Mouse (Mus musculus) limb, embryonic 13.5 days (tissue): ENCODE measurements around the gene Kcnk6. TPM values are rescaled to one million over a fixed set of nuclear protein-coding genes. Genes with fewer than 3 reads are reported as not detected.
A peak's percentile ranks its signal among the peaks of the same experiment; 100 is the strongest.
"Not testable (repeated sequence)": the region's sequence is repeated elsewhere in the genome, so short reads cannot be mapped to it uniquely, and the experiment has no call there.

Source experiments
- ATAC-seq: fragments of 200-750 bp; cut with Nextera tagmentation; 2 replicates; pipeline ENCODE4 v1.8.0; 2017; ENCODE audit warnings: low read depth, moderate number of reproducible peaks, moderate TSS enrichment; ENCODE audit not compliant: low FRiP score
- H3K27ac ChIP-seq: fragments of 300-500 bp; sonication (generic); 2 replicates; pipeline ENCODE4 v1.5.1; 2015; ENCODE audit warnings: inconsistent platforms, mild to moderate bottlenecking, moderate library complexity
- H3K27me3 ChIP-seq: fragments of 300-500 bp; sonication (generic); 2 replicates; pipeline ENCODE4 v1.6.1; 2015; ENCODE audit warnings: mild to moderate bottlenecking, inconsistent platforms
- H3K36me3 ChIP-seq: fragments of 300-500 bp; sonication (generic); 2 replicates; pipeline ENCODE4 v1.6.1; 2015; ENCODE audit warnings: inconsistent platforms, mild to moderate bottlenecking, moderate library complexity
- H3K4me1 ChIP-seq: fragments of 300-500 bp; sonication (generic); 2 replicates; pipeline ENCODE4 v1.6.1; 2015; ENCODE audit warnings: inconsistent platforms
- H3K4me2 ChIP-seq: fragments of 300-500 bp; sonication (generic); replicated peaks from 2 replicates; pipeline ENCODE4 v1.6.1; 2015; ENCODE audit warnings: inconsistent platforms, mild to moderate bottlenecking, moderate library complexity
- H3K4me3 ChIP-seq: fragments of 300-500 bp; sonication (generic); 2 replicates; pipeline ENCODE4 v1.5.1; 2015; ENCODE audit warnings: moderate library complexity, mild to moderate bottlenecking, inconsistent platforms
- H3K9ac ChIP-seq: fragments of 300-500 bp; sonication (generic); 2 replicates; pipeline ENCODE4 v1.6.1; 2015; ENCODE audit warnings: mild to moderate bottlenecking, inconsistent platforms
- H3K9me3 ChIP-seq: fragments of 300-500 bp; sonication (generic); 2 replicates; pipeline ENCODE4 v1.6.1; 2016; ENCODE audit warnings: inconsistent platforms
- WGBS: fragments of 180-500 bp; shearing (Covaris S2); methylation state at CpG from one replicate; pipeline ENCODE4 v1.1.7; 2015; 5-methylcytosine and 5-hydroxymethylcytosine counted together
- polyA plus RNA-seq: library from polyadenylated mRNA; unstranded; fragments of >200 nt; fragmentation: Nextera tagmentation; extraction: Ambion mirVana; gene quantifications from 2 replicates; pipeline ENCODE4 v1.2.1, GENCODE M21; 2015

Gene Kcnk6
- polyA plus RNA-seq, 1 experiment from 2014 or later = 2.3 TPM

DNA sequence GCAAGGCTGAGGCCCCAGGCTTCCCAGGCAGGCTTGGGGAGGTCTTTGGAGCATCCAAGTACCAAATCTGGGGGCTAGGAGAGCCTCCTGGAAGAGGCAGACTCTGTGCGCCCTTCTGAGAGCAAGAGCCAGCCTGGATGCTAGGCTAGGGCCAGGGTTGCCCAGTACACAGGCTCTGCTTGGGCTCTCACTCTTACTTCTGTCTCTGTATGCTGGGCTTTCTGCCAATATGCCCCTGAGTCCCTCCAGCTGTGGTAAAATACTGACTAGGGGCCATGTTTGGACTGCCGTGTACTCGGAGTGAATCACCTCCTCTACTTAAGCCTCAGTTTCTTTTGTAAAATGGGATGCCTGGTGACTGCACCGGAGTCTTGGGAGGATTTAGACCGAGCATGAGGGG is 13.7 kb upstream of the Kcnk6 start:
- no peak overlapping the region for H3K4me3 ChIP-seq
- H3K9ac ChIP-seq = peak overlapping the region; percentile 25; the same call in 1 of the 2 replicates
- H3K9me3 ChIP-seq = no peaks in the 10 kb centered on the region
- 87% methylated on average over 5 of the region's 5 CpGs for WGBS
- H3K4me2 ChIP-seq = no peak overlapping the region
- H3K27me3 ChIP-seq = peaks cover 22% of the 10 kb centered on the region
- no peak overlapping the region for H3K27ac ChIP-seq
- ATAC-seq = no peak
- peaks cover 40% of the 10 kb centered on the region for H3K36me3 ChIP-seq
- H3K4me1 ChIP-seq = peaks cover 16% of the 10 kb centered on the region

DNA sequence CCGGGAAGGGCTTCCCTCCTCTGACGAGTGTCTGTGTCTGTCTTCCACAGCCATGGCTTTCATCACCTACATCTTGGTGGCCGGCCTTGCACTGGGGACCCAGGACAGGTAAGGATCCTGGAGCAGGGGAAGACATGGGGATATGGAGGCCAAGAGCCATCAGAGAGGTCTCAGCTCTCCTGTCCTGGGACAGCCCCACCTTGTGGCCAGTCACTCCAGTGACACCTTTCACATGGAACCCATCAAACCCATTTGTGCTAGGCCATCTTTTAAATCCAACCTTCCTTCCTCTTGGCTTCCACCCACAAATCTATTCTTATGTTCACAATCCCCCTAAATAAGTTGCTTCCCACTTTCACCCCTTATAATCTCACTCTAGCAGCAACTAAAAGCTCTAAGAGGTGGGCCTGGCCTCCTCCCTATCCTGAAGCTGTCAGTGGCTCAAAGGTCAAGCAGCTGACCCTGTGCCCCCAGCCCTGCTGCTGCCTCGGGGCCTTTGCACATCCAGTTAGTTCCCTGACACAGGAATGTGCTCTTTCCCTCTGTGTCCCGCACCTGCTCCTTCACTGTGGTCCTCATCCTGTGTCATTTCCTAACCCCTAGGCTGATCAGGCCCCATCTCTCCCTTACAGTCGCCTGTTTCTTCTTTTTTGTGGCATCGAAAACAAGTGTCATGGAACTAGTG is 12.6 kb upstream of the Kcnk6 start:
- Histone ChIP-seq H3K9me3 (no peaks in the 10 kb centered on the region), H3K4me3 (no peak overlapping the region), H3K27ac (no peak overlapping the region), H3K36me3 (peaks cover 43% of the 10 kb centered on the region), H3K27me3 (peaks cover 22% of the 10 kb centered on the region), H3K4me2 (no peak overlapping the region), H3K4me1 (peaks cover 20% of the 10 kb centered on the region), H3K9ac (no peak overlapping the region)
- no peak for ATAC-seq
- WGBS = 85% methylated on average over 7 of the region's 7 CpGs

DNA sequence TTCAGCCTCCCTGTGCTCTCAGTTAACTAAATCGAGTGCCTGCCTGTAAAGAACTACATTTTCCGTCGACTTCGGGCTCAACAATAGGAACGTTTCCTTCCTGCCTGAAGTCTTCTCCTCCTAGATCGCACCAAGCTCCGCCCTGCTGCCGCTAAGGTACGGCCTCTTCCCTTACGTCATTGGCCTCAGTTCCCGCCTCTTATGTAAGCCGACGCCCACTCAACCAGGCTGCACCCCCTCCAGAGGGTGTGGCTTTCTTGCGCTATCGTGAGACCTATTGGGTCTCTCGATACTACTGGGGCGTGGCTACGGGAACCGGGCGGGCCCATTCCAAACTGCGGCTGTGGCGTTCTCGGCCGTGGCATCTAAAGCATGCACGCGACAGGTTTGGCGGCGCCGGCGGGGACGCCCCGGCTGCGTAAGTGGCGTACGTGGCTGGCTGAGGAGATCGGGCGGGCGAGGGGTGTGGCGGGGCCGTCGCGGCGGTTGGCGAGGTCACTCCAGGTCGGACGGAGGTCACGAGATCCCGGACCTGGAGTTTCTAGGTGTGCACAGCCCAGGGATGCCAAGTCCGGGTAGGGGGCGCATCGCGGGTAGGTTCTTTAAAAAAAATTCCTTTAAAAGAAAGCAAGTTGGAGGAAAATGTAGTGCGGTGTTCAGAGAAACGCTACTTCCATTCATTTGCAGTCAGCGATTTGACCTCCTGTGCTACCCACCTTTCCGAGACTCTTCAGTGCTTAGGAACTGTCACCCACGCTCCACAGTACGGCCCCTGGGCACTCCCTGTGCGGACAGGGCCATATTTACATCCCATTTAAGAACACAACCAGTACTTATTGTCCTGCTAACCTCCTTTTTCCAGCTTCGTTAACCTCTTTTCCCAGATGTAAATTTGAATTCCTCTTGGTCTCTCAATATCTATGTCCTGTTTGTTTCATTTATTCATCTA is 6.0 kb upstream of the Kcnk6 start, which contains the start of gene Yif1b:
Gene Yif1b, plus strand, starts transcription at position 311 of the 949 bp plus-strand sequence.
- ATAC-seq = peak; percentile 97
- peaks cover 3% of the 10 kb centered on the region; the same call in 1 of the 2 replicates for H3K36me3 ChIP-seq
- WGBS = under 1% methylated on average over 60 of the region's 60 CpGs

DNA sequence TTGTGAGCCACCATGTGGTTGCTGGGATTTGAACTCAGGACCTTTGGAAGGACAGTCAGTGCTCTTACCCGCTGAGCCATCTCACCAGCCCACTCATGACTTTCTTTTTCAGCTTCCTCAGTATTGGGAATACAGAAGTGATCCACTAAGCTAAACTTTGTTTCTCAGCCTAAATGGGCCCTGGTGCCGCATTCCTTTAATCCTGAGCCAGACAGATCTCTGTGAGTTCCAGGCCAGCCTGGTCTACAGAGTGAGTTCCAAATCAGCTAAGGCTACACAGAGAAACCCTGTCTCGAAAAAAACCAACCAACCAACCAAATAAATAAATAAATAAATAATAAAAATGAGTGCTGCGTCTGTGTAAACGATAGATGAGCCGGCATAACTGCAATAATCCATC is 5.3 kb upstream of the Kcnk6 start:
- H3K4me2 ChIP-seq = peak overlapping the region; percentile 86
- WGBS = 30% methylated on average over 6 of the region's 6 CpGs
- H3K4me1 ChIP-seq = peaks cover 18% of the 10 kb centered on the region
- peak overlapping the region; percentile 68 for H3K4me3 ChIP-seq
- H3K27ac ChIP-seq = peak overlapping the region; percentile 86
- peak; percentile 6; the same call in 1 of the 2 replicates for ATAC-seq
- H3K9ac ChIP-seq = peak overlapping the region; percentile 62
- not testable (repeated sequence) for H3K36me3 ChIP-seq, H3K9me3 ChIP-seq
- peaks cover 15% of the 10 kb centered on the region for H3K27me3 ChIP-seq

More for the DNA sequence above, 6.0 kb upstream of the Kcnk6 start, which contains the start of gene Yif1b:
- Histone ChIP-seq H3K27ac (peak within 1 kb of the TSS; percentile 86), H3K4me1 (peaks cover 18% of the 10 kb centered on the region), H3K9me3 (no peaks in the 10 kb centered on the region), H3K27me3 (peaks cover 8% of the 10 kb centered on the region), H3K4me3 (peak within 1 kb of the TSS; percentile 68), H3K9ac (peak within 1 kb of the TSS; percentile 78), H3K4me2 (peak within 1 kb of the TSS; percentile 86)

DNA sequence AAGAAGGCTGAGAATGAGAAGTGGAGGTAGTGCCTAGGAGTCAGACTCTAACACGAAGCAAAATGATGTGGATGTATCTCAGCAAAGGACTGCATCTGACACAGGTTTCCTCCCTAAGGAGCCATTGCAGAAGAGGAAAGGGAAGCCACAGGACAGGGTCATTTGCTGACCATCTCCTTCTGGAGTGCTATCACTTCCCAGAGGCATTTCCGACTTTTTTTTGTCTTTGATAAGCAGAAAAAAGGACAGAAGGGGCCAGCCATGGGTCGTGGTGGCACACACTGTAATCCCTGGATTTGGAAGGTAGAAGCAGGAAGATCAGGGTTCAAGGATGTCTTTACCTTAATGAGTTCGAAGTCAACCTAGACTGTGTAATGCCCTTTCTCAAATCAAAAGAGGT is 4.3 kb upstream of the Kcnk6 start:
- H3K4me3 ChIP-seq = no peak overlapping the region
- WGBS = 80% methylated on average over 4 of the region's 4 CpGs
- H3K4me1 ChIP-seq = peaks cover 21% of the 10 kb centered on the region
- peaks cover 25% of the 10 kb centered on the region for H3K27me3 ChIP-seq
- ATAC-seq = no peak
- no peak overlapping the region for H3K27ac ChIP-seq
- no peaks in the 10 kb centered on the region for H3K9me3 ChIP-seq
- peaks cover 3% of the 10 kb centered on the region; the same call in 1 of the 2 replicates for H3K36me3 ChIP-seq
- no peak overlapping the region for H3K9ac ChIP-seq
- no peak overlapping the region for H3K4me2 ChIP-seq

DNA sequence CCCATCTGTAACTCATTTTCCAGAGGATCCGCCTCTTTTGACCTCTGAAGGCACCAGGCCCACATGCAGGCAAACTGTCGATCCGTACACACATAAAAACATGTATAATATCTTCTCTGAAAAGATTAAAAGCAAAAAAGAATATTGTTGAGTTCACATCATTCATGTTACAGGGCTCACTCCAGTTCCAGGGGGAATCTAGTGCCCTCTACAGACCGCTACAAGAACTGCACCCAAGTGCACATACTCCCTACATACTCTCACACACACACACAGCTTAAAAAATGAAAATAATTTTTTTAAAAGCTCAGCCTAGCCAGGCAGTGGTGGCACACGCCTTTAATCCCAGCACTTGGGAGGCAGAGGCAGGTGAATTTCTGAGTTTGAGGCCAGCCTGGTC is 2.3 kb upstream of the Kcnk6 start:
- Histone ChIP-seq H3K36me3 (no peaks in the 10 kb centered on the region), H3K27me3 (peaks cover 45% of the 10 kb centered on the region), H3K27ac (no peak overlapping the region), H3K4me2 (no peak overlapping the region), H3K9me3 (no peaks in the 10 kb centered on the region), H3K4me3 (no peak overlapping the region), H3K9ac (no peak overlapping the region), H3K4me1 (peaks cover 17% of the 10 kb centered on the region)
- no peak for ATAC-seq
- WGBS = 70% methylated on average over 5 of the region's 5 CpGs

DNA sequence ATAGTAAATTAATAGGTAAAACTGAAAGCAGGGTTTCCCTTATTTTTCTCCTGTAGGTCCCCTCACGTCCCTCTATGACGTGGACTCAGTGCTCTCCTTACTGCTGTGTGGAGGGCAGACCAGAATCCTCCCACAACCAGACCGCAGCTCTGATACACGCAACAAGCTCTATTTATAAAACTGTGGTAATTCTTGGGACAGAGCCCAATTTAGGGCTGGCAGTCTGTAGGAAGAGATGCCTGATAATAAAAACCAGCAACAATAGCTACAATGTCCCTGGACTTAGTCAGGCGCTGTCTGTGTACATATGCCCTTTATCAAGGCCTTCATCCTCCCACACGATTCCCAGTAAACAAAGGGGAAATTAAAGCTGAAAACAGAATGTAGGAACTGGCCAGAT is 1.4 kb upstream of the Kcnk6 start:
- ATAC-seq = no peak
- 72% methylated on average over 6 of the region's 6 CpGs for WGBS
- Histone ChIP-seq H3K36me3 (no peaks in the 10 kb centered on the region), H3K9ac (no peak overlapping the region), H3K4me3 (no peak overlapping the region), H3K27me3 (peaks cover 50% of the 10 kb centered on the region), H3K9me3 (no peaks in the 10 kb centered on the region), H3K4me2 (no peak overlapping the region), H3K4me1 (peaks cover 8% of the 10 kb centered on the region; the same call in 1 of the 2 replicates), H3K27ac (no peak overlapping the region)

DNA sequence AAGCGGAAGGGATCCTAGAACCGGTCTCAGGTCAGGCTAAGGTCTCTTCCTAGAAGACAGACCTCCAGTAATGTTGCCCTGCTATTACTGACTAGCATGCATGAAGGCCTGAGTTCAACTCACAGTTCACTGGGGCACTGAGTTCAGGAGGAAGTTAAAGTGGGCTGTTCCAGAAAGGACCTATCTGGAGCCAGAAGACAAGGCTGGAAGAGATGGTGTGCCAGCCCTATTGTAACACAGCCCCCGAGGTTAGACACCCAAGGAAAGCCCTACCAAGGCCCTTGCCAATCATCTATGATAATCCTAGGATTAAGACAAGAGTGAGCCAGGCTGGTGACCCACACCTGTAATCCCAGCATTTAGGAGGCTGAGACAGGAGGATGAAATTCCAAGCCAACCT is 798 bp downstream of the Kcnk6 start:
- no peaks in the 10 kb centered on the region for H3K36me3 ChIP-seq
- peaks cover 50% of the 10 kb centered on the region for H3K27me3 ChIP-seq
- no peak overlapping the region for H3K27ac ChIP-seq
- peaks cover 5% of the 10 kb centered on the region; the same call in 1 of the 2 replicates for H3K4me1 ChIP-seq
- WGBS = 47% methylated on average over 3 of the region's 3 CpGs
- peak overlapping the region; percentile 79; the same call in 1 of the 2 replicates for H3K9ac ChIP-seq
- no peaks in the 10 kb centered on the region for H3K9me3 ChIP-seq
- H3K4me2 ChIP-seq = peak overlapping the region; percentile 95
- H3K4me3 ChIP-seq = peak overlapping the region; percentile 66
- ATAC-seq = no peak

DNA sequence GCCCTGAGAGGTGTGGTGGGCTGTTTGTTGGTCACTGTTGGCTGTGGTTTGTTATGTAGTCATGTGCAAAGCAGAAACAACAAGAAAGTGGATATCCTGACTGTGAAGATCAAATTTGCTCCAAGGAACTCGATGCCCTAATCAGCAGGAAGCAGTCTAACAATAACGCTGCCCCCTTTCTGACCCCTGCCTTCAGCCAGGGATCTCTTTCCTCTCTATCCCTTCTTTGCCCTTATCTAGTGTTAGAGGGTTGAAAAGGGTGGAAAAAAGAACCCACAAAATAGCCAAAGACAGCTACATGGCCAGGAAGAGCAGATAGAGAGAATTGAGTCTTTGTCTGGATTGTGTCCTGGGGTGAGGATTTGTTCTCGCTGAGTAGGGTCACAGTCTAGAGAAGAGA is 1.8 kb downstream of the Kcnk6 start:
- H3K9me3 ChIP-seq = no peaks in the 10 kb centered on the region
- 51% methylated on average over 3 of the region's 3 CpGs for WGBS
- H3K9ac ChIP-seq = no peak overlapping the region
- peaks cover 50% of the 10 kb centered on the region for H3K27me3 ChIP-seq
- H3K4me2 ChIP-seq = no peak overlapping the region
- H3K4me1 ChIP-seq = peaks cover 6% of the 10 kb centered on the region
- H3K36me3 ChIP-seq = no peaks in the 10 kb centered on the region
- no peak overlapping the region for H3K4me3 ChIP-seq
- no peak overlapping the region for H3K27ac ChIP-seq
- ATAC-seq = no peak

DNA sequence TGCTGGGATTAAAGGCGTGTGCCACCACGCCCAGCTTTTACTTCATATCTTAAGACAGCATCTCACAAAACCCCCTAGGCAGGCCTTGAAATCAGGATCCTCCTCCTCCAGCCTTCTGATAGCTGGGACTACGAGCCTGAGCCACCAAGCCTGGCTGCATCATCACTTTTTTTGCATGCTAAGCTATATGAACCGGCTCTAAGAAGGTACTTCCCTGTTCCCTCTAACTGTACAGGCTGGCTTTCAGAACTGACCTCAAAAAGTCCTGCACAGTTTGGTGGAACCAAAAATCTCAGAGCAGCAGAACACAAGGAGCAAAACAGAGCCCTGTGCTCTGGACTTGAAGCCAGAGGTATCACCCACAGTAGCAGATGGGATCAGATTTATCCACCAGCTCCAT is 4.1 kb downstream of the Kcnk6 start:
- WGBS = 72% methylated on average over 4 of the region's 4 CpGs
- no peak for ATAC-seq

DNA sequence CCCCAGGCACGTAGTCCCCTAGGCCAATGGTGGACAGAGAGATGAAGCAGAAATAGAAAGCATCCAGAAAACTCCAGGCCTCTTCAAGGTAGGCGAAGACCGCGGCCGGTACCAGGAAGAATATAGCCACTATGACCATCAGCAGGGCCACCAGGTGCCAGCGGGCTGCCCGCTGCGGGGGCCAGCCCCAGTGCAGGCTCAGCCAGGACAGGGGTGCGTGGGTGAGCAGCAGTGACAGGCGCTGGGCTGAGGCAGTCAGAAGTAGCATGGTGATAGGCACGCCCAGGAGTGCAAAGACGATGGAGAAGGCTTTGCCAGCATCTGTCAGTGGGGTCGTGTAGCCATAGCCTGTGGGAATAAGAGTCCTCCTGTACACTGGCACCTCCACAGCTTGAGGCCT is 6.8 kb downstream of the Kcnk6 start:
- Histone ChIP-seq H3K4me1 (peaks cover 10% of the 10 kb centered on the region), H3K4me3 (no peak overlapping the region), H3K27me3 (peaks cover 14% of the 10 kb centered on the region), H3K4me2 (peak overlapping the region; percentile 41; the same call in 1 of the 2 replicates), H3K9me3 (peaks cover 3% of the 10 kb centered on the region; the same call in 1 of the 2 replicates), H3K9ac (peak overlapping the region; percentile 48; the same call in 1 of the 2 replicates), H3K36me3 (peaks cover 4% of the 10 kb centered on the region; the same call in 1 of the 2 replicates), H3K27ac (no peak overlapping the region)
- no peak for ATAC-seq
- 75% methylated on average over 13 of the region's 13 CpGs for WGBS

More for the DNA sequence above, 4.1 kb downstream of the Kcnk6 start:
- H3K4me3 ChIP-seq = no peak overlapping the region
- H3K27ac ChIP-seq = no peak overlapping the region
- peaks cover 41% of the 10 kb centered on the region for H3K27me3 ChIP-seq
- peaks cover 15% of the 10 kb centered on the region for H3K4me1 ChIP-seq
- H3K9me3 ChIP-seq = no peaks in the 10 kb centered on the region
- H3K4me2 ChIP-seq = no peak overlapping the region
- H3K36me3 ChIP-seq = peaks cover 4% of the 10 kb centered on the region; the same call in 1 of the 2 replicates
- no peak overlapping the region for H3K9ac ChIP-seq
